Mouse (Mus musculus) midbrain, embryonic 10.5 days (tissue): ENCODE results near the gene Mymx. TPM values are rescaled to one million over a fixed set of nuclear protein-coding genes. Genes with fewer than 3 reads are reported as not detected.

ENCODE experiments used
- polyA plus RNA-seq: library from polyadenylated mRNA; unstranded; fragments of >200 nt; fragmentation: Nextera tagmentation; extraction: Ambion mirVana; gene quantifications from 2 replicates; pipeline ENCODE4 v1.2.1, GENCODE M21; 2016

Gene Mymx
- polyA plus RNA-seq, 1 experiment from 2014 or later: 0.39 TPM

Other genes starting within 250 kb of the Mymx start
- gene Cdc5l, start 168.4 kb downstream of the Mymx start, polyA plus RNA-seq: 67.9 and 68.3 TPM in 2 replicates
- gene Spats1, start 126.7 kb downstream of the Mymx start, polyA plus RNA-seq: 0.42 and 0.71 TPM in 2 replicates
- 33.9 and 35.7 TPM in 2 replicates for gene Aars2, start 95.3 kb downstream of the Mymx start, polyA plus RNA-seq
- gene Tcte1, start 78.7 kb downstream of the Mymx start, polyA plus RNA-seq: 1.4 and 1.7 TPM in 2 replicates
- 7.0 and 10.2 TPM in 2 replicates for gene Tmem151b, start 52.4 kb downstream of the Mymx start, polyA plus RNA-seq
- gene Nfkbie, start 46.4 kb downstream of the Mymx start, polyA plus RNA-seq: 8.6 and 9.2 TPM in 2 replicates
- 122 and 124 TPM in 2 replicates for gene Slc35b2, start 38.2 kb downstream of the Mymx start, polyA plus RNA-seq
- gene Hsp90ab1, start 28.8 kb downstream of the Mymx start, polyA plus RNA-seq: 1,780 and 2,044 TPM in 2 replicates
- gene Slc29a1, start 2.5 kb downstream of the Mymx start, polyA plus RNA-seq: 62.9 and 70.6 TPM in 2 replicates
- 0.76 and 1.5 TPM in 2 replicates for gene Capn11, start 57.2 kb upstream of the Mymx start, polyA plus RNA-seq
- 148 and 155 TPM in 2 replicates for gene Mrpl14, start 84.2 kb upstream of the Mymx start, polyA plus RNA-seq
- 60.5 and 82.0 TPM in 2 replicates for gene Tmem63b, start 84.8 kb upstream of the Mymx start, polyA plus RNA-seq
- gene 1600014C23Rik, start 131.7 kb upstream of the Mymx start, polyA plus RNA-seq: 0.48 and 0.58 TPM in 2 replicates